Mouse (Mus musculus) megakaryocyte, embryonic 14.5 days (primary cell): ENCODE data around the gene Shld2.

Experiments used
- FLI1 ChIP-seq: IDR thresholded peaks from 2 replicates; pipeline ENCODE4 v1.6.1; 2012; ENCODE audit warnings: low read length, inconsistent platforms, mixed read lengths
- GATA1 ChIP-seq: IDR thresholded peaks from 3 replicates; pipeline ENCODE4 v1.6.1; 2012; ENCODE audit warnings: mixed read lengths, low read length, inconsistent platforms, borderline replicate concordance

DNA sequence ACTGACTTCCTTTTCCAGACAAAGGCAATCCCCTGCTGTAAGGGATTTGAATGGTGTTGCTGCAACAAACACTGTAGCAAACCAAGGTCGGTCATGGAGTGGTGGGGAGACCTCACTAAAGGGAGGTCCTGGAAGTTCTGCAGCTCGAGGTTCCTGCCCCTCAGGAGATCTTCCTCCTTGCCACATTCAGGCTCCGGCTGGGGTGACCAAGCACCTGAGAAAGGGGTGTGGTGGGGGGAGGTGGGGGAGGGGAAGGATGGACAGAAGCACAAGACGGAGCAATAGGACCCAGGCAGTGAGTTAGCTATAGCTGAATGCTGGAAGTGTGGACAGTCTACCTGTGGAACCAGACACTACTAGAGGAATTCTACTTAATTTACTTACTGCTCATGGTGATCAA, 76.4 kb downstream of the Shld2 start:
- TF ChIP-seq GATA1: no peak
- no peak for TF ChIP-seq FLI1
